Mouse (Mus musculus): ENCODE measurements around the gene Hpcal1.
"Not testable (repeated sequence)": the region's sequence is repeated elsewhere in the genome, so short reads cannot be mapped to it uniquely, and the experiment has no call there.

Gene Hpcal1

GRCm38 (mm10) chr12:17741637-17742364 is 51.1 kb downstream of the Hpcal1 start:
- no peak for DNase-seq

GRCm38 (mm10) chr12:17742571-17743321 is 52.1 kb downstream of the Hpcal1 start:
- DNase-seq, result no peak

- DNase-seq, result no peak
These were observed 54.8 kb downstream of the Hpcal1 start for GRCm38 (mm10) chr12:17745431-17745830.

- DNase-seq, result no peak
These were observed 56.1 kb downstream of the Hpcal1 start for GRCm38 (mm10) chr12:17746725-17747124.

GRCm38 (mm10) chr12:17747191-17748154 is 56.8 kb downstream of the Hpcal1 start:
- no peak for DNase-seq

GRCm38 (mm10) chr12:17748155-17748529 is 57.5 kb downstream of the Hpcal1 start:
- DNase-seq, result no peak

- no peak for DNase-seq
These were observed 59.1 kb downstream of the Hpcal1 start for GRCm38 (mm10) chr12:17749784-17750183.

- no peak for DNase-seq
These were observed 59.8 kb downstream of the Hpcal1 start for GRCm38 (mm10) chr12:17750500-17750899.

- DNase-seq, result no peak
These were observed 62.2 kb downstream of the Hpcal1 start for GRCm38 (mm10) chr12:17752828-17753227.

GRCm38 (mm10) chr12:17754771-17755170 is 64.1 kb downstream of the Hpcal1 start:
- no peak for DNase-seq

- DNase-seq, result no peak
These were observed 66.2 kb downstream of the Hpcal1 start for GRCm38 (mm10) chr12:17756891-17757290.

- DNase-seq, result no peak
These were observed 71.8 kb downstream of the Hpcal1 start for GRCm38 (mm10) chr12:17762286-17762933.

GRCm38 (mm10) chr12:17763054-17763453 is 72.4 kb downstream of the Hpcal1 start:
- DNase-seq, result no peak

- no peak for DNase-seq
These were observed 73.3 kb downstream of the Hpcal1 start for GRCm38 (mm10) chr12:17764005-17764404.

- not testable (repeated sequence) for DNase-seq
These were observed 76.9 kb downstream of the Hpcal1 start for GRCm38 (mm10) chr12:17767567-17767966.

- no peak for DNase-seq
These were observed 79.0 kb downstream of the Hpcal1 start for GRCm38 (mm10) chr12:17769476-17770172.

- DNase-seq, result no peak
These were observed 79.9 kb downstream of the Hpcal1 start for GRCm38 (mm10) chr12:17770538-17770937.

GRCm38 (mm10) chr12:17773721-17774120 is 83.1 kb downstream of the Hpcal1 start:
- peak; percentile 15 for DNase-seq

GRCm38 (mm10) chr12:17774842-17775241 is 84.2 kb downstream of the Hpcal1 start:
- DNase-seq, result not testable (repeated sequence)

GRCm38 (mm10) chr12:17778320-17778719 is 87.7 kb downstream of the Hpcal1 start:
- DNase-seq, result peak; percentile 23

- DNase-seq, result no peak
These were observed 88.4 kb downstream of the Hpcal1 start for GRCm38 (mm10) chr12:17779093-17779492.

- no peak for DNase-seq
These were observed 98.8 kb downstream of the Hpcal1 start for GRCm38 (mm10) chr12:17789486-17789885.

All from right cerebral cortex, postnatal 25 days (tissue).